Mouse (Mus musculus) hindbrain, embryonic 10.5 days (tissue): ENCODE results near the gene Cd300c2. TPM values are rescaled to one million over a fixed set of nuclear protein-coding genes. Genes with fewer than 3 reads are reported as not detected.

ENCODE experiments used
- polyA plus RNA-seq: library from polyadenylated mRNA; unstranded; fragments of >200 nt; fragmentation: Nextera tagmentation; extraction: Ambion mirVana; gene quantifications from 2 replicates; pipeline ENCODE4 v1.2.1, GENCODE M21; 2016

The Cd300c2 gene
- polyA plus RNA-seq, 1 experiment from 2014 or later, result 1.1 TPM

Other genes with a start within 250 kb of the Cd300c2 start
- gene Kif19a, start 236.5 kb downstream of the Cd300c2 start, polyA plus RNA-seq, result 1.1 and 3.8 TPM in 2 replicates
- 50.8 and 60.0 TPM in 2 replicates for gene Btbd17, start 205.9 kb downstream of the Cd300c2 start, polyA plus RNA-seq
- 0.37 and 0.77 TPM in 2 replicates for gene Gpr142, start 203.0 kb downstream of the Cd300c2 start, polyA plus RNA-seq
- 31.5 and 42.9 TPM in 2 replicates for gene Gprc5c, start 150.7 kb downstream of the Cd300c2 start, polyA plus RNA-seq
- gene Cd300a, start 111.8 kb downstream of the Cd300c2 start, polyA plus RNA-seq, result 0.81 and 1.0 TPM in 2 replicates
- 0.05 and 0.06 TPM in 2 replicates for gene Cd300lb, start 67.5 kb downstream of the Cd300c2 start, polyA plus RNA-seq
- gene Cd300c, start 32.7 kb downstream of the Cd300c2 start, polyA plus RNA-seq, result not detected in 2 replicates
- gene Cd300ld, start 12.0 kb downstream of the Cd300c2 start, polyA plus RNA-seq, result 0.08 TPM in 1 of 2 replicates, not detected in the other
- not detected in 2 replicates for gene Cd300ld2, start 14.3 kb upstream of the Cd300c2 start, polyA plus RNA-seq
- not detected in 2 replicates for gene Cd300ld4, start 25.1 kb upstream of the Cd300c2 start, polyA plus RNA-seq
- not detected in 2 replicates for gene Cd300ld5, start 35.9 kb upstream of the Cd300c2 start, polyA plus RNA-seq
- gene Cd300ld3, start 46.5 kb upstream of the Cd300c2 start, polyA plus RNA-seq, result not detected in 2 replicates
- gene Cd300e, start 60.3 kb upstream of the Cd300c2 start, polyA plus RNA-seq, result not detected in 2 replicates
- gene Rab37, start 89.6 kb upstream of the Cd300c2 start, polyA plus RNA-seq, result 0.44 and 1.4 TPM in 2 replicates
- 0.11 TPM in 1 of 2 replicates, not detected in the other for gene Cd300lf, start 132.1 kb upstream of the Cd300c2 start, polyA plus RNA-seq
- 39.6 and 49.8 TPM in 2 replicates for gene Slc9a3r1, start 161.5 kb upstream of the Cd300c2 start, polyA plus RNA-seq
- gene Tmem104, start 185.6 kb upstream of the Cd300c2 start, polyA plus RNA-seq, result 6.9 and 10.6 TPM in 2 replicates
- gene Nat9, start 186.0 kb upstream of the Cd300c2 start, polyA plus RNA-seq, result 18.7 and 24.3 TPM in 2 replicates